Mouse (Mus musculus): Measurements from ENCODE around the gene F2rl1.

DNA sequence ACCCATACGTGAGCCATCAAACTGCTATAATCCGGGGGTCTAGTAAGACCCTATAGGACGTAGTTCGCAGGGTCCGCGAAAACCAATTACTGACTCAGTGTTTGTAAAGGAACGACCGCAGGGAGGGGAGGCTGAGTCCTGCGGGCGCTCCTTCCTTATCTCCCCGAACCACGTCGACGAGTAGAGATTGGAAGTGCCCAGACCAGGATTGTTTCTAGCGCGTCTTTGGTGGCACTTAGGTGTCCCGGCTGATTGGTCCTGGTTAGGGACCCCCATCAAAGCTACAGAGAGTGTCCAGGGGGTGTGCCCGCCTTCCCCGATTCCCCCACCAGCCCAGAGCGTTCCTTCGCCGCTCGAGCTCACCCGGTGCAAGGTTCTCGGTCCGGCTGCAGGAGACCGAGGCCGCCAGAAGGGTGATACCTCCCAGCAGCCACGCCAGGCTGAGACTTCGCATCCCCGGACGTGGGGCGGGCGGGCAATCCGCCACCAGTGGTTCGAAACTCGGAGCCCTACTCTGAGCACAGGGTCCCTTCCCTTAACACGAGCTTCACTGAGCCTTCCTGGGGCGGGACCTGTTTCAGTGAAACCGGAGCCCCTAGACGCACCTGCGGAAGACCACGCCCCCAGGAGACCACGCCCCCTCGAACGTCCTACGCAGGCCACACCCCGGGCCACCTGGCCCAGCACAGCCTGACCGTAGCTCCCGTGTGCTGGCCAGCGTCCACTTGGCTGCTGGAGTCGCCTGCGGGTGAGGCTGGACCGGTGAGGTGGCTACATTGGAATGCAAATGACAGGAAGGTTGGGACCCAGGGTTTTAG lies at the start of gene F2rl1:
- TF ChIP-seq TAL1 (IDR thresholded peaks at IDR 0.05; ENCODE audit: low read length) (no peak), POLR2A (IDR thresholded peaks at IDR 0.05; ENCODE audit: control insufficient read depth in 1 of 2, insufficient read depth in 1 of 2, low read depth in 1 of 2, low read length in 2 of 2, poor library complexity in 1 of 2) (no peak)

Measured in MEL (cell line).